In the genomic region with DNA sequence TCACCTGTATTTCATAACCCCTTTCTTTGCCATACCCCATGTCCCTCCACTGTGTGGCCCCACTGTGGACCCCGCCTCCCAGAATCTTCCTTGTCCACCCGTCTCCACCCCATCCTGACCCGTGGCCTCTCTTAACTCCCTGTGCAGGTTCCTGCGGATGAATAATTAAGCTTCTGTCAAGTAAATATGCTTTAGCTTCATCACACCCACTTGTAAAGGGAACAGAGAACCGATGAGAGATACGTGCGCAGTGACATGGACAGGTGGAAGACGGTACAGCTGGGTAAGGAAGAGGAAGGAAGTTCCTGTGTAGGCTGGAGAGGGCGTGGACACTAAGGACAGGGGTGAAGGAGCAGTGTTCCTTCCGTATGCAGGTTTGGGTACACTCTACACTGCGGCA, we compare ENCODE assay signal across 8 mouse cellular contexts. TPM values are rescaled to one million over a fixed set of nuclear protein-coding genes. Genes with fewer than 3 reads are reported as not detected.
A peak's percentile ranks its signal among the peaks of the same experiment; 100 is the strongest.
DNase-seq lines count a peak whose midpoint lies in the region; ATAC-seq and TF ChIP-seq lines count a peak whose summit lies in the region.

No protein-coding gene starts in this region.

- WGBS in hindbrain, embryonic 13.5 days, result 22% methylated on average over 11 of the region's 11 CpGs
- WGBS in liver, embryonic 14.5 days (ENCODE audit: insufficient replicate concordance), result 4% methylated on average over 11 of the region's 11 CpGs

- TF ChIP-seq CTCF in liver, embryonic 14.5 days (IDR thresholded peaks at IDR 0.05; ENCODE audit: low read depth), result no peak

- H3K4me2 ChIP-seq in hindbrain, embryonic 13.5 days, result peak overlapping the region; percentile 60
- H3K4me2 ChIP-seq in liver, embryonic 14.5 days (ENCODE audit: low read depth), result peak overlapping the region; percentile 46

- no peaks in the 10 kb centered on the region for H3K36me3 ChIP-seq in hindbrain, embryonic 13.5 days
- no peaks in the 10 kb centered on the region for H3K36me3 ChIP-seq in liver, embryonic 14.5 days (replicated peaks; ENCODE audit: control insufficient read depth, insufficient read depth, low read depth)

- no peak overlapping the region for H3K27ac ChIP-seq in hindbrain, embryonic 13.5 days
- no peak overlapping the region for H3K27ac ChIP-seq in liver, embryonic 14.5 days

- ATAC-seq in hindbrain, embryonic 13.5 days (ENCODE audit: low FRiP score), result peak; percentile 29
- ATAC-seq in liver, embryonic 14.5 days (ENCODE audit: insufficient read depth), result no peak

- no peak for TF ChIP-seq EP300 in liver, embryonic 14.5 days (IDR thresholded peaks at IDR 0.05; ENCODE audit: low read depth)

- peaks cover 27% of the 10 kb centered on the region for H3K27me3 ChIP-seq in hindbrain, embryonic 13.5 days
- H3K27me3 ChIP-seq in liver, embryonic 14.5 days (ENCODE audit: control insufficient read depth, insufficient read depth, low read length), result no peaks in the 10 kb centered on the region; the same call in 1 of the 2 replicates

- H3K9ac ChIP-seq in hindbrain, embryonic 13.5 days, result peak overlapping the region; percentile 43
- no peak overlapping the region for H3K9ac ChIP-seq in liver, embryonic 14.5 days (replicated peaks)

- H3K4me3 ChIP-seq in hindbrain, embryonic 13.5 days, result peak overlapping the region; percentile 42
- H3K4me3 ChIP-seq in liver, embryonic 14.5 days (ENCODE audit: insufficient read depth in 1 of 2, low read depth in 2 of 2, low read length in 2 of 2), result no peak overlapping the region; a peak in 2 of 4 replicates

- peak; percentile 41 to 42 for DNase-seq in spleen, postnatal 36 days (ENCODE audit: low spot score in 2 of 2)
- no peak for DNase-seq in spleen, postnatal 14 days (ENCODE audit: low spot score in 2 of 2)
- no peak for DNase-seq in liver, embryonic 14.5 days (ENCODE audit: low read depth in 3 of 3, low spot score in 3 of 3)
- peak; percentile 28 for DNase-seq in retina, embryonic 14.5 days (ENCODE audit: low spot score)
- no peak for DNase-seq in testis, postnatal 14 days (ENCODE audit: low spot score)
- DNase-seq in thymus, postnatal 10 days (ENCODE audit: low spot score in 2 of 2), result no peak
- DNase-seq in T-cell, adult 2 months (ENCODE audit: low spot score), result no peak

- H3K9me3 ChIP-seq in hindbrain, embryonic 13.5 days, result no peaks in the 10 kb centered on the region
- H3K9me3 ChIP-seq in liver, embryonic 14.5 days (ENCODE audit: control insufficient read depth, low read length), result no peaks in the 10 kb centered on the region

- H3K4me1 ChIP-seq in hindbrain, embryonic 13.5 days (replicated peaks), result peaks cover 40% of the 10 kb centered on the region
- H3K4me1 ChIP-seq in liver, embryonic 14.5 days (replicated peaks; ENCODE audit: control insufficient read depth in 2 of 2, insufficient read depth in 2 of 2, low read length in 1 of 2), result peaks cover 34 to 35% of the 10 kb centered on the region in 2 experiments

RNA-seq across cellular contexts. Expression of gene Hif3a, which starts 0.6 kb away (rescaled TPM):
- polyA plus RNA-seq in hindbrain, embryonic 13.5 days (2015; fragmentation: Nextera tagmentation; extraction: Ambion mirVana), result 2.8 and 2.9 TPM in 2 replicates
- 9.8 and 12.2 TPM in 2 replicates for polyA plus RNA-seq in liver, embryonic 14.5 days (2012; rRNA removed)
- polyA plus RNA-seq in liver, embryonic 14.5 days (2014; fragmentation: Nextera tagmentation; extraction: Ambion mirVana), result 22.8 and 23.9 TPM in 2 replicates

RNA-seq across cellular contexts. Expression of gene Psg16, which starts 11.0 kb away (rescaled TPM):
- 1.5 and 1.6 TPM in 2 replicates for polyA plus RNA-seq in hindbrain, embryonic 13.5 days (2015; fragmentation: Nextera tagmentation; extraction: Ambion mirVana)
- polyA plus RNA-seq in liver, embryonic 14.5 days (2012; rRNA removed), result 0.02 and 0.18 TPM in 2 replicates
- 0.08 TPM in 2 replicates for polyA plus RNA-seq in liver, embryonic 14.5 days (2014; fragmentation: Nextera tagmentation; extraction: Ambion mirVana)

RNA-seq across cellular contexts. Expression of gene Ppp5c, which starts 35.1 kb away (rescaled TPM):
- polyA plus RNA-seq in hindbrain, embryonic 13.5 days (2015; fragmentation: Nextera tagmentation; extraction: Ambion mirVana), result 109 and 115 TPM in 2 replicates
- polyA plus RNA-seq in liver, embryonic 14.5 days (2012; rRNA removed), result 61.7 and 68.3 TPM in 2 replicates
- polyA plus RNA-seq in liver, embryonic 14.5 days (2014; fragmentation: Nextera tagmentation; extraction: Ambion mirVana), result 38.5 and 42.8 TPM in 2 replicates

Comparison
In these comparisons a context has a peak if more than half of its experiments do, and no peak if none do; other contexts are left out.
1. DNase-seq: peak in spleen, postnatal 36 days (2 of 2) and retina, embryonic 14.5 days (single experiment); none in spleen, postnatal 14 days (0 of 2), liver, embryonic 14.5 days (0 of 3), testis, postnatal 14 days (single experiment), thymus, postnatal 10 days (0 of 2) and T-cell, adult 2 months (single experiment).